Mouse (Mus musculus) activated CD4-positive, CD25-positive, alpha-beta regulatory T cell, adult 4 months (primary cell): ENCODE results near the gene Mcrip2. TPM values are rescaled to one million over a fixed set of nuclear protein-coding genes. Genes with fewer than 3 reads are reported as not detected.

Experiments used
- ATAC-seq: one replicate; pipeline ENCODE4 v1.8.0; 2017
- polyA plus RNA-seq, 2 experiments: library from polyadenylated mRNA; unstranded; fragments of 100-300 nt; shearing (Covaris generic); gene quantifications; one replicate each; pipeline ENCODE4 v1.2.1; 2017

The Mcrip2 gene
- polyA plus RNA-seq, 2 experiments from 2014 or later, result 2.2 to 6.9 TPM

- ATAC-seq, result no peak
Measured at GRCm38 (mm10) chr17:25833291-25833663, 35.3 kb downstream of the Mcrip2 start, which contains the start of gene Stub1. Gene Stub1, minus strand, starts transcription at chr17:25833404.

- peak; percentile 95 for ATAC-seq
Measured at GRCm38 (mm10) chr17:25832436-25833290, 35.9 kb downstream of the Mcrip2 start.

- no peak for ATAC-seq
Measured at GRCm38 (mm10) chr17:25831451-25832281, 36.9 kb downstream of the Mcrip2 start.

DNA sequence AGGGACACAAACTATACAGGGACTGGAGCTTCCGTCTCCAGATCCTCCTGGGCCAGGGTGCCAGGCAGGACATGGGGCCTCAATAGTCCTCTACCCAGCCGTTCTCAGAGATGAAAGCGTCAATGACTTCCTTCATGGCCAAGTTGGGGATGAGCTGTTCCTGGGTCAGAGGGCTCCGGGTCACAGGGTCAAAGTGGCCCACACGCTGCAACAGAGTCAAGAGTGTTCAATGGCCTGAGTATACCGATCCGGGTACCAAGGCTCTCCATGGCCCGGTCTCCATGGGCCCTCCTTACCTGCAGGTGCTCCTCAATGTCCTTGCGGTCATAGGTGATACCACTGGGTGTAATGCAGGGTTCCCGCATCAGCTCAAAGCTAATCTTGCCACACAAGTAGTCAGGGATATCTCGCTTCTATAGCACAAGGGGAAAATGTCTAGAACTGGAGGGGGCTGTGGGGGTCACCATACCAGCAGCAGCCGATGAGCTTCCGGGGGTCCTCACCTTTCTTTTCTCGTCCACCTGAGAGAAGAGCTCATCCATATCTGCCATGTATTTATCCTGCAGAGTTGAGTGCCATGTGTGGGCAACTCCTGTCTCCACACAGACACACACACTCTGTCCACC, 37.6 kb downstream of the Mcrip2 start:
- ATAC-seq, result no peak

DNA sequence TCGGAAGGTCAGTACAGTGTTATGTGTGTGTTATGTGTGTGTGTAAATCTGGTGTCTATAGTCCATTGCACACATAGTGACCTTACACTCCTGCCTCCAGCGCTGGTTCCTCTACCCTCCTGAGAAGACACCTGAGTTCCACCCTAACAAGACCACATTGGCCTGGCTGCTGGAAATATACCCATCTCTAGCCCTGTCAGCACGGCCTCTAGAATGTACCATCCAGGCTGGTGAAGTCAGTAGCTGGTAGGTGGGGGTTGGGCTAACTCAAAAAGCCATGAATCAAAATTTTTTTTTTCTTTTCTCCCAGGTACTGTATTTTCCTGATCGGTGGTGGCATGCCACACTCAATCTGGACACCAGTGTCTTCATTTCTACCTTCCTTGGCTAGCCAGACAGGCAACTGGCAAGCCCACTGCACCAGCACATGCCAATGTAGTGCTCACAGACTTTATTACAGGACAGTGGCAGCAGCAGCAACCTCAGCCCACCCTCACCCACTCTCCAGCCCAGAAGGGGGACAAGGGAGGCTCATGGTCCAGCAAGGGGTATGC, 38.3 kb downstream of the Mcrip2 start:
- no peak for ATAC-seq

GRCm38 (mm10) chr17:25829558-25830017, 39.0 kb downstream of the Mcrip2 start:
- no peak for ATAC-seq

GRCm38 (mm10) chr17:25828712-25829557, 39.6 kb downstream of the Mcrip2 start, which contains the start of gene Jmjd8:
Gene Jmjd8, plus strand, starts transcription at chr17:25828867.
- ATAC-seq, result peak; percentile 55

- no peak for ATAC-seq
Measured at GRCm38 (mm10) chr17:25828223-25828594, 40.4 kb downstream of the Mcrip2 start.

- no peak for ATAC-seq
Measured at GRCm38 (mm10) chr17:25827546-25828222, 40.9 kb downstream of the Mcrip2 start.

DNA sequence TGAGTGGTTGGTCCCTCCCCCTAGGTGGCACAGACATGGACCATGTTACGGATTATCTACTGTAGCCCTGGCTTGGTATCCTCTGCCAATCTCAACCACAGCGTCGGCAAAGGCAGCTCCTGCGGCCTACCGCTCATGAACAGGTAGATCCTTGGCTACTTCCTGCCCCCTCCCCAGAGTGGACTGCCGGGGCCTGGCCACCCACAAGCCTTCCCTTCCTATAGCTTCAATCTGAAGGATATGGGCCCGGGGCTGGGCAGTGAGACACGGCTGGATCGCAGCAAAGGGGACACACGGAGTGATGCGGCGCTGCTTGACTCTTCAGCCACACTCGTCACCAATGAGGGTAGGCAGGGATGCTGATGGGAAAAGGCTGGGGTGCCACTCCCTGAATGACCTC, 41.6 kb downstream of the Mcrip2 start:
- ATAC-seq, result no peak

DNA sequence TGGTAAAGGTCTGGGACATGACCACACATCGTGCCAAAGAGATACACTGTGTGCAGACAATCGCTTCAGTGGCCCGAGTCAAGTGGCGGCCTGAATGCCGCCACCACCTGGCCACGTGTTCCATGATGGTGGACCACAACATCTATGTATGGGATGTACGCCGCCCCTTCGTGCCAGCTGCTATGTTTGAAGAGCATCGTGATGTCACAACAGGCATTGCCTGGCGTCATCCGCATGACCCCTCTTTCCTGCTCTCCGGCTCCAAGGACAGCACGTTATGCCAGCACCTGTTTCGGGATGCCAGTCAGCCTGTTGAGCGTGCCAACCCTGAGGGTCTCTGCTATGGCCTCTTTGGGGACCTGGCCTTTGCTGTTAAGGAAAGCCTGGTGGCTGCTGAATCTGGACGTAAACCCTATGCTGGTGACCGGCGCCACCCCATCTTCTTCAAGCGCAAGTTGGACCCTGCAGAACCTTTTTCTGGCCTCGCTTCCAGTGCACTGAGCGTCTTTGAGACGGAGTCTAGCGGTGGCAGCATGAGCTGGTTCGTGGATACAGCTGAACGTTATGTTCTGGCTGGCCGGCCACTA, 42.5 kb downstream of the Mcrip2 start:
- no peak for ATAC-seq

GRCm38 (mm10) chr17:25825311-25825710, 43.3 kb downstream of the Mcrip2 start:
- no peak for ATAC-seq

- no peak for ATAC-seq
Measured at GRCm38 (mm10) chr17:25824362-25825142, 44.0 kb downstream of the Mcrip2 start.

DNA sequence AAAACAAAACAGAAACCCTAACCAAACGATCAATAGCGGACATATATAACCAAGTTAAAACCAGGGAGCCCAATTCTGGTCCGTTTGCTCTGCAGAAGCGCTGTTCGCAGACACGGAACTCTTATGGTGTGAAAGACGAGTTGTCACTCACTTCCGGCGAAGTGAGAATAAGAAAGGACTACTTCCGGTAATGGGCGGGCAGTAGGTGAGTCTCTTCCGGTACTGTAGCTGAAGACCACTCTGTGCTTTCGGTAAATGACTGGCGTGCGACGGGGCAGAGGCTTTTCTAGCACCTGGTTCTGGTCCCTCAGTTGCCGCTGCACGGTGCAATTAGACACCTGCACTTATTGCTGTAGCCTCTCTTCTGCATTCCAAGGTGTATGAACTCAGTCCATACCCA, 45.1 kb downstream of the Mcrip2 start, which contains the start of gene Wdr24:
Gene Wdr24, plus strand, starts transcription at position 176 of the 400 bp plus-strand sequence.
- peak; percentile 94 for ATAC-seq

- no peak for ATAC-seq
Measured at GRCm38 (mm10) chr17:25818851-25819780, 49.4 kb downstream of the Mcrip2 start.

DNA sequence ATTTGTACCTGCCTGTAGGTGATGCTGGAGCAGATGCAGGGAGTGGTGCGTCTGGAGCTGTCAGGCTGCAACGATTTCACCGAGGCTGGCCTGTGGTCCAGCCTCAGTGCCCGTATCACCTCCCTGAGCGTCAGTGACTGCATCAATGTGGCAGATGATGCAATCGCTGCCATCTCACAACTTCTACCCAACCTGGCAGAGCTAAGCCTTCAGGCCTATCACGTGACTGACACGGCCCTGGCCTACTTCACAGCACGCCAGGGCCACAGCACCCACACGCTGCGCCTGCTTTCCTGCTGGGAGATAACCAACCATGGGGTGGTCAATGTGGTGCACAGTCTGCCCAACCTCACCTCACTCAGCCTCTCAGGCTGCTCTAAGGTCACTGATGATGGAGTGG, 50.9 kb downstream of the Mcrip2 start:
- no peak for ATAC-seq
